Mouse (Mus musculus) myocyte (in vitro differentiated cells): ENCODE data around the gene Mael.

Experiments used
- MAX ChIP-seq: IDR thresholded peaks from one replicate; pipeline ENCODE4 v1.6.1; 2011; ENCODE audit warnings: low read depth, mild to moderate bottlenecking, control low read depth
- MYOG ChIP-seq, 3 experiments: IDR thresholded peaks; one replicate each; pipeline ENCODE4 v1.6.1; 2011; ENCODE audit warnings: control low read depth in 2 of 3, low read depth in 2 of 3, mild to moderate bottlenecking in 2 of 3; ENCODE audit not compliant: insufficient read length in 2 of 3, control insufficient read depth in 1 of 3, insufficient read depth in 1 of 3
- REST ChIP-seq: IDR thresholded peaks from one replicate; pipeline ENCODE4 v1.6.1; 2011; ENCODE audit warnings: mild to moderate bottlenecking, control low read depth, moderate library complexity; ENCODE audit not compliant: insufficient read depth, insufficient read length
- SRF ChIP-seq: IDR thresholded peaks from one replicate; pipeline ENCODE4 v1.6.1; 2011; ENCODE audit warnings: low read depth; ENCODE audit not compliant: control insufficient read depth, insufficient read length
- TCF12 ChIP-seq: IDR thresholded peaks from one replicate; pipeline ENCODE4 v1.6.1; 2011; ENCODE audit warnings: mild to moderate bottlenecking, control low read depth; ENCODE audit not compliant: poor library complexity, insufficient read depth, severe bottlenecking

DNA sequence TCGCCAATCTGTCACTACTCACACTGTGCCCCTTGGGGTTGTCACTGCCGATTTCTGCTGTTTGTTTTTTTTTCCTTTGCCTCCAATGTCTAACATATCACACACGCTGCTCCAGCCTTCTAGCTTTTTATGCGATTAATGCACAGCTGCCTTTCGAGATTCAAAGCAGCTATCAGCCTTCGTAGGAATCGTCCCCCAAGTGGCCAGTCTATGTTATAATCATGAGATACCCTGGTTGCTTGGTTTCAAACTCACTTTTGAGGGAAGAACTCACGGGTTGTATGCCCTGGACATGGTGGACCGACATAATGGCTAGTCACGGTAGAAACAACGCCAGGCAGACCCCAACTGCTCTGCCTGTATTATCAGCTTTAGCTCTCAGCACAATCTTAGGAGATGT lies 87.2 kb downstream of the Mael start:
- TF ChIP-seq MAX, result no peak
- no peak for TF ChIP-seq SRF
- no peak for TF ChIP-seq REST
- TF ChIP-seq MYOG (IDR thresholded peaks at IDR 0.05; ENCODE audit: control insufficient read depth in 1 of 3, insufficient read depth in 1 of 3, insufficient read length in 2 of 3, low read depth in 2 of 3), result no peak
- TF ChIP-seq TCF12, result no peak
